ENCODE assay signal across 9 mouse cellular contexts in the genomic region with DNA sequence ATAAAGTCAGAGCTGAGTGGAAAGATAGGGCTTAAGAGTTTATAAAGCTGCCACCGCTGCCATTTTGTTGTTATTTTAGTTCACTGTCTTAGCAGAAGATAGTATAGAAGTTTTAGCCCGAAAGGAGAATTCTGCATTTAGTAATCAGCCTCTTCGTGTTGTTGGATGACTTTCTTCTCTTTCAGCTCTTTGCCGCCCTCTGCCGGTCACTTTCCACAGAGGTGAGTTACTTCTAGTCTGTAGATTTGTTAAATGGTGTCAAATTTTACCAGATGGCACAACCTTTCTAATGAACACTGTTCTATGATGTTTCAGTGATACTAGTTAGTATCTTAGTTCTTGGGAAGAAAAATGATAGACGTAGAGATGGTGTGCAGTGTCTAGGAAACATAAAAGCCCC. TPM values are rescaled to one million over a fixed set of nuclear protein-coding genes. Genes with fewer than 3 reads are reported as not detected.
DNase-seq lines count a peak whose midpoint lies in the region; ATAC-seq and TF ChIP-seq lines count a peak whose summit lies in the region.
"Had no signal": no experiment of that assay in that cellular context is flagged by ENCODE, and none has a peak within 500 bp of the region (broad histone marks: within the 10 kb centered on the region; RNA-seq: fewer than 3 reads in every experiment).

No protein-coding gene starts in this region.

- no peak overlapping the region for H3K9ac ChIP-seq in kidney, embryonic 14.5 days (ENCODE audit: low read depth, low read length)
- no peak overlapping the region for H3K9ac ChIP-seq in ES-E14 (ENCODE audit: insufficient read depth, low read depth, low read length, poor library complexity, severe bottlenecking)
- H3K9ac ChIP-seq: midbrain, embryonic 12.5 days had no signal

- 20% methylated on average over 6 of the region's 6 CpGs for WGBS in kidney, embryonic 14.5 days

- no peaks in the 10 kb centered on the region for H3K9me3 ChIP-seq in kidney, embryonic 14.5 days (ENCODE audit: control insufficient read depth, low read length)
- H3K9me3 ChIP-seq in ES-E14 (ENCODE audit: control insufficient read depth, insufficient read depth, low read depth, low read length) = no peaks in the 10 kb centered on the region
- H3K9me3 ChIP-seq: midbrain, embryonic 12.5 days had no signal

- H3K27me3 ChIP-seq in kidney, embryonic 14.5 days (ENCODE audit: control insufficient read depth, insufficient read depth, low read length) = no peaks in the 10 kb centered on the region
- no peaks in the 10 kb centered on the region for H3K27me3 ChIP-seq in splenic B cell, adult 2 months (ENCODE audit: control insufficient read depth, insufficient read depth, low read length, poor library complexity, severe bottlenecking)
- H3K27me3 ChIP-seq: midbrain, embryonic 12.5 days had no signal

- no peak for ATAC-seq in kidney, embryonic 14.5 days (ENCODE audit: low FRiP score, low TSS enrichment)

- peak; percentile 46 for DNase-seq in kidney, adult 11 months
- peak; percentile 77 for DNase-seq in ES-E14 (ENCODE audit: low read depth, low spot score)
- peak; percentile 76 for DNase-seq in c-Kit-positive CD71-positive TER-119-negative erythroid progenitor cells, embryonic 14.5 days (ENCODE audit: low read depth)
- peak; percentile 54 to 55 for DNase-seq in frontal cortex, postnatal 25 days (ENCODE audit: low spot score in 2 of 2)
- DNase-seq in layer of hippocampus, adult 11-12 months (ENCODE audit: low spot score) = peak; percentile 76
- DNase-seq in lung, postnatal 36 days = peak; percentile 89
- peak; percentile 90 for DNase-seq in splenic B cell, adult 2 months (ENCODE audit: low read depth, low spot score)

- in situ Hi-C loops in ES-E14 (cut with MboI; ENCODE audit: low sequenced_read_pairs in 2 of 2, unreplicated experiment in 2 of 2) = no loop called here

- H3K36me3 ChIP-seq in kidney, embryonic 14.5 days (ENCODE audit: control insufficient read depth, insufficient read depth, low read length) = 0 out of 2 replicates have a peak, but pooled peaks cover 3% of the 10 kb centered on the region
- H3K36me3 ChIP-seq in ES-E14 (ENCODE audit: control insufficient read depth, insufficient read depth, low read length, poor library complexity, severe bottlenecking) = no peaks in the 10 kb centered on the region
- peaks cover 4% of the 10 kb centered on the region; the same call in 1 of the 2 replicates for H3K36me3 ChIP-seq in splenic B cell, adult 2 months (ENCODE audit: control insufficient read depth, insufficient read depth, low read length, poor library complexity, severe bottlenecking)
- H3K36me3 ChIP-seq: midbrain, embryonic 12.5 days had no signal

- H3K27ac ChIP-seq in kidney, embryonic 14.5 days (ENCODE audit: low read depth, low read length) = no peak overlapping the region
- no peak overlapping the region for H3K27ac ChIP-seq in ES-E14 (ENCODE audit: insufficient read depth, low read depth, low read length, poor library complexity, severe bottlenecking)
- H3K27ac ChIP-seq: midbrain, embryonic 12.5 days had no signal

- H3K4me3 ChIP-seq in kidney, embryonic 14.5 days (ENCODE audit: low read length) = no peak overlapping the region
- no peak overlapping the region for H3K4me3 ChIP-seq in ES-E14 (ENCODE audit: insufficient read depth in 1 of 2, low read depth in 1 of 2, low read length in 2 of 2, poor library complexity in 1 of 2, severe bottlenecking in 1 of 2)
- H3K4me3 ChIP-seq: midbrain, embryonic 12.5 days had no signal

- H3K4me2 ChIP-seq in kidney, embryonic 14.5 days (replicated peaks; ENCODE audit: low read depth, low read length) = no peak overlapping the region
- H3K4me2 ChIP-seq: midbrain, embryonic 12.5 days had no signal

- H3K4me1 ChIP-seq in kidney, embryonic 14.5 days (ENCODE audit: control insufficient read depth, insufficient read depth, low read length) = no peaks in the 10 kb centered on the region
- no peaks in the 10 kb centered on the region for H3K4me1 ChIP-seq in ES-E14 (ENCODE audit: control insufficient read depth in 2 of 2, insufficient read depth in 2 of 2, low read length in 2 of 2, poor library complexity in 1 of 2)
- H3K4me1 ChIP-seq: midbrain, embryonic 12.5 days had no signal

TF ChIP-seq in ES-E14, 5 proteins besides CTCF, POLR2A, EP300 and RAD21:
- TF ChIP-seq HCFC1 (IDR thresholded peaks at IDR 0.05; ENCODE audit: borderline replicate concordance, insufficient read depth, low read length) (no peak), ZNF384 (IDR thresholded peaks at IDR 0.05; ENCODE audit: low read depth, low read length) (no peak), ZC3H11A (IDR thresholded peaks at IDR 0.05; ENCODE audit: borderline replicate concordance, low read depth, low read length) (no peak), CHD2 (IDR thresholded peaks at IDR 0.05; ENCODE audit: low read depth, low read length) (no peak), MAFK (IDR thresholded peaks at IDR 0.05; ENCODE audit: insufficient read depth, low read depth, low read length) (no peak)

RNA-seq across cellular contexts. Expression of gene Cox15, which starts 7.7 kb away (rescaled TPM):
- 5.7 and 10.5 TPM in 2 replicates for polyA plus RNA-seq in kidney, embryonic 14.5 days (2014; fragmentation: Nextera tagmentation; extraction: Ambion mirVana)
- 16.9 and 19.8 TPM in 2 replicates for total RNA-seq in ES-E14 (2012; rRNA removed)

RNA-seq across cellular contexts. Expression of gene Cutc, which starts 7.7 kb away (rescaled TPM):
- polyA plus RNA-seq in kidney, embryonic 14.5 days (2014; fragmentation: Nextera tagmentation; extraction: Ambion mirVana) = 15.3 and 18.0 TPM in 2 replicates
- total RNA-seq in ES-E14 (2012; rRNA removed) = 2.9 and 3.8 TPM in 2 replicates

RNA-seq across cellular contexts. Expression of gene Abcc2, which starts 21.5 kb away (rescaled TPM):
- 0.94 and 1.7 TPM in 2 replicates for polyA plus RNA-seq in kidney, embryonic 14.5 days (2014; fragmentation: Nextera tagmentation; extraction: Ambion mirVana)
- total RNA-seq in ES-E14 (2012; rRNA removed) = 1.6 and 3.8 TPM in 2 replicates
- polyA plus RNA-seq: midbrain, embryonic 12.5 days had no signal
